Mouse (Mus musculus) lung, adult 2 months (tissue): ENCODE measurements at regions not wholly inside any gene's neighbourhood (a gene's known extent, or its start where the extent isn't known, plus 50 kb on each side); places are given as distances from the start of the nearest gene placed in this dataset.

Experiments
- CTCF ChIP-seq: fragments of 200-500 bp; IDR thresholded peaks from 2 replicates; pipeline ENCODE4 v1.5.1; 2011; ENCODE audit warnings: mild to moderate bottlenecking, low read length, control low read depth; ENCODE audit not compliant: insufficient read depth
- POLR2A ChIP-seq: fragments of 200-500 bp; IDR thresholded peaks from 2 replicates; pipeline ENCODE4 v1.6.1; 2011; ENCODE audit warnings: low read depth, mild to moderate bottlenecking, control low read depth, low read length, borderline replicate concordance; ENCODE audit errors: extremely low read depth

DNA sequence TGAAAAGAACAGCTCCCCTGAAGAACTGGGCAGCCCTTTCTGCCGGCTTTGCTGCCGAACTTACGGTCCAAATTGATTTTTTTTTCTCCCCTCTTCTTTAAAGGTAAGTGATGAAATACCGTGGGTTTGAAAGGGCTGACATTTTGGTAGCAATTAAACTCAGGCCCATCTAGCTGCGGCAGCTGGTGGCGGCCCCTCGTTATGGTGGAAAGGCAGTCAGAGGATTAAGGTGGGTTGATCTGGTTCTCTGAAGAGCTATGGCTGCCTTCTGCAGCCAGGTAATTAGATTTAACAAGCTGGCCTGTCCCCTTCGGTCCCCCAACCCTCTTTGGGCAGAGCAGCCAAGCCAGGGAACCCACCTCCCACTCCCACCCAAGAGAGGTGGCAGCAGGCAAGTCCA, 214.1 kb upstream of the Csf3r start:
- TF ChIP-seq CTCF (no peak), POLR2A (no peak)
